Mouse (Mus musculus) frontal cortex, postnatal 14 days (tissue): ENCODE data around the gene Psmd9.

Experiments
- DNase-seq, 2 experiments: peaks; one replicate each; pipeline ENCODE4 v3.0.0; 2022; ENCODE audit warnings: low spot score in 2 of 2

Psmd9 gene

GRCm38 (mm10) chr5:123296224-123296806 is 127.1 kb downstream of the Psmd9 start:
- no peak for DNase-seq

- no peak for DNase-seq
Observed at GRCm38 (mm10) chr5:123296972-123297754, 128.0 kb downstream of the Psmd9 start.

GRCm38 (mm10) chr5:123297830-123298229 is 128.6 kb downstream of the Psmd9 start:
- DNase-seq = no peak

- DNase-seq = no peak
Observed at GRCm38 (mm10) chr5:123298526-123298925, 129.3 kb downstream of the Psmd9 start.
